Mouse (Mus musculus) heart, postnatal 0 days (tissue): ENCODE results near the gene Guf1.

ENCODE experiments used
- CTCF ChIP-seq: IDR thresholded peaks from 2 replicates; pipeline ENCODE4 v1.5.1; 2016; ENCODE audit warnings: antibody characterized with exemption, control low read depth, low read depth
- EP300 ChIP-seq: IDR thresholded peaks from 2 replicates; pipeline ENCODE4 v1.6.1; 2016; ENCODE audit warnings: antibody characterized with exemption, low read depth

- TF ChIP-seq EP300, result 0 out of 2 replicates have a peak, but pooled peaks have one; percentile 68
- TF ChIP-seq CTCF, result no peak
Observed at GRCm38 (mm10) chr5:69542489-69542888, 14.2 kb upstream of the Guf1 start, which contains the start of gene Yipf7.
